Mouse (Mus musculus) telencephalon, adult 2 months (tissue): ENCODE measurements around the gene Anks6.

Experiments
- DNase-seq: peaks from one replicate; pipeline ENCODE4 v3.0.0-alpha.2; 2011; ENCODE audit warnings: low read depth, low spot score

The Anks6 gene

GRCm38 (mm10) chr4:47046974-47047373, 10.3 kb downstream of the Anks6 start:
- DNase-seq, result no peak

- no peak for DNase-seq
These were observed 13.4 kb downstream of the Anks6 start for GRCm38 (mm10) chr4:47043866-47044265.

- no peak for DNase-seq
These were observed 17.6 kb downstream of the Anks6 start for GRCm38 (mm10) chr4:47039586-47039985.

- peak; percentile 67 for DNase-seq
These were observed 19.9 kb downstream of the Anks6 start for GRCm38 (mm10) chr4:47037321-47037657.

DNA sequence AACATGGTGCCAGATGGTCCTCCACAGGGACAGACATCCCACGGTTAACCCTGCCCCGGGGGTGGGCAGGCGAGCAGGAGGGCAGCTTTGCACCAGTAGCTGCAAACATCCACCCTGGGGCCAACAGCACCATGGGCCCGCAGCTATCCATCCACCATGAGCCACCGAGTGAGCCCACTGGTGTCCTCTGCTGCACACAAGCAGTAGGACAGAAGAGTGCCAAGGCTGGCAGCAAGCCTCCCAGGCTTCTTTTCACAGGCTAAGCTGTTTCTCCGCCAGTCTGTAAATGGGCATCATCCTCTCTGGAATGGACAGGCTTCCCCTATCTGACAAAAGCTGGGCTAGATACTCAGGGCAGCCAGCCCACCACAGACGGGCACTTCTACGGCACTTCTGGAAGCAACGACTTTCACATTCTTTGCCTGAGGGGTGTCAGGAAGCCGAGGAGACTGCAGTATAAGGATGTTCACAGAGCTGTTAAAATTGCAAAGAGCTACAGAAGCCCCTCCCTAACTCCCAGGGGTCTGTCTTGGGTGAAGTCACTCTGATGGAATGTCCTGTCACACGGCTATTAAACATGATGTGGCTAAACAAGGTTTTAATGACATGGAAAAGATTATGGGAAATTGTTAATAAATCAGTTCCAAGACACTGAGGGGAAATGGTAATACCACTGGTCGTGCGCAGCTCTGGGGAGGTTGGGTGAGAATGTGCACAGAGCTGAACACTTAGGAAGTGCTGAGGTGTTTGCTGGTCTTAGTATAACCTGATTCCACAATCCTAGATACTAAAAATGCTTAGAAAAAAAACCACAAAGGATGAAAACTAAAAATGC, 20.5 kb downstream of the Anks6 start:
- no peak for DNase-seq

DNA sequence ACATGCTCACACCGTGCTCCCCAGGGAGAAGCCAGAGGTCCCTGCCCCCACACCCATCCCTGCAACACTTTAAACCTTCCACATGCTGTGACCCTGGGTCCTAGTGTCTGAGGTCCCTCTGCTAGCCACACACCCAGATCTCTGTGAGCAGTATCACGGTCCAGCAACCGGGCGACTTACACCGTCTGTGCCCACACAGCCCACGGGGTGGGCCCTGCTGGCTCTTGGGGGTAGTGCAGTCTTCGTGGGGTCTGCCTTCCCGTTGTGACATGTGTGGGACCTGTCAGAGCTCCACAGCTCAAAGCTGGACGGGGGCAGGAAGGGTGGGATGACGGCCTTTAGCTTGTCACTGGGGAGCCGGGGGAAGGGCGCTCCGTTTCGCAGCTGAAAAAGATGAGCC, 21.7 kb downstream of the Anks6 start:
- no peak for DNase-seq

GRCm38 (mm10) chr4:47032171-47032570, 25.1 kb downstream of the Anks6 start:
- DNase-seq, result no peak

- no peak for DNase-seq
These were observed 28.4 kb downstream of the Anks6 start for GRCm38 (mm10) chr4:47028791-47029190.

DNA sequence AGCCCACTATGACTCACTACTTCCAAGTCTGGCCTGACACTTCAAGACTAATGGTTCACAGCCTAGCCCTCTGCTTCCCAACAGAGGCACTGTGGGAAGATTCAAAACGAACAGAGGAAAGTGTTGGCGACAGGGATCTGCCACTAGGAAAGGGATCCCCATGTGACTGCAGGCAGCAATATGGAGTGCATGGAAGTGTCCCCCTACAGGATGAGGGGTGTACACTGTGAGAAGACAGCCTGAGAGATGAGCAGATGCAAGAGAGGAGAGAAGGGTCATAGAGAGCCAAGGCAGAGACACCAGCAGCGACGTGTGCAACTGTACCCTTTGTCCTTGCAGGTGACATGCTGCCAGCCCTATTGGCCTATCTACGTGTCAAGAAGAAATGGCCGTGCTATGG, 33.3 kb downstream of the Anks6 start:
- no peak for DNase-seq

GRCm38 (mm10) chr4:47022804-47023603, 34.2 kb downstream of the Anks6 start:
- DNase-seq, result no peak

DNA sequence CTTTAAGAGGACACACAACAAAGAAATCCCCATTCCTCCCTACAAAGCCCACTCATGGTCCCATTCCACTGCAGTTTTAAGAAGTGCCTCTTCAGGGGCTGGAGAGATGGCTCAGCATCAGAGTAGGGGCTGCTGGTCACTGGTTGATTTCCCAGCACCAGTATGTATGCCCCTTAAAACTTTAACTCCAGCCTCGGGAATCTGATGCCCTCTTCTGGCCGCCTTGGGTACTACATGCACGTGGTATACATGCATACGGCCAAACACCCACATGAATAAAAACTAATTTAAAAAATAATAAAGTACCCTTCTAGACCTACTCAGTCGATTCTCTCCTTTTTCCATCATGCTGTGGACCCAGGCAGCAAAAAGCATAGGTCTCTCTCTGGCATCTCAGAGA, 36.7 kb downstream of the Anks6 start:
- DNase-seq, result no peak

GRCm38 (mm10) chr4:47015156-47015555, 42.1 kb downstream of the Anks6 start:
- DNase-seq, result no peak

- no peak for DNase-seq
These were observed 44.8 kb downstream of the Anks6 start for GRCm38 (mm10) chr4:47012476-47012875.

GRCm38 (mm10) chr4:47010400-47011231, 46.6 kb downstream of the Anks6 start:
- peak; percentile 88 for DNase-seq

DNA sequence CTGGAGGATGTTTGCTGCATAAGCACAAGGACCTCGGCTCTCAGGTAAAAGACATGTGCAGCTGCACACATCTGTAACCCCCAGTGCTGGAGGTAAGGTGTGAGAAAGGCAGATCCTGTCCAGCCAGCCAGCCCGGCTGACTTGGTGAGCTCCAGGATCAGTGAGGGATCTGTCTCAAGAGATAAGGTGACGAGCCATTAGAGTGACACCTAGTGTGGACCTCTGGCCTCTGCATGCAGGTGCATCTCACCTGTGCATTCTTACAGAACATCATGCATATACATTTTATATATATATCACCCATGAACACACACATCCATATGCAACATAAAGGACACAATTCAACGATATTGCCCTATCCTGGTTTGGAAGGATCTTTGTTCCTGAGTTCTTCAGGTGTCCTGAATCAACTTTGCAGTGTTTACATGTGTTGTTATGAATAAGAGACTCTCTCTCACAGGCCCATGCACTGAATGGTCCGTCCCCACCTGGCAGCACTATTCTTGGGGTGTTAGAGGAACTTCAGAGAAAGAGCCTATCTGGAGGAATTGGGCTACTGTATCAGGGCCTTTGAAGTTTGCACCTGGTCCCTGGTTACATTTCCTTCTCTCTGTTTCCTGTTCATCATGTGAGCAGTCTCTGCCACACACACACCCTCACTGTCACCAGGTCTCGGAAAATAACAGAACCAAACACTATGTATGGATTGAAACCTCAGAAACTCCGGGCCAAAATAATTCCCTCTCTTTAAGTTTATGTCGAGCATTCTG, 56.4 kb downstream of the Anks6 start:
- no peak for DNase-seq

GRCm38 (mm10) chr4:46997969-46998368, 59.3 kb downstream of the Anks6 start:
- no peak for DNase-seq

DNA sequence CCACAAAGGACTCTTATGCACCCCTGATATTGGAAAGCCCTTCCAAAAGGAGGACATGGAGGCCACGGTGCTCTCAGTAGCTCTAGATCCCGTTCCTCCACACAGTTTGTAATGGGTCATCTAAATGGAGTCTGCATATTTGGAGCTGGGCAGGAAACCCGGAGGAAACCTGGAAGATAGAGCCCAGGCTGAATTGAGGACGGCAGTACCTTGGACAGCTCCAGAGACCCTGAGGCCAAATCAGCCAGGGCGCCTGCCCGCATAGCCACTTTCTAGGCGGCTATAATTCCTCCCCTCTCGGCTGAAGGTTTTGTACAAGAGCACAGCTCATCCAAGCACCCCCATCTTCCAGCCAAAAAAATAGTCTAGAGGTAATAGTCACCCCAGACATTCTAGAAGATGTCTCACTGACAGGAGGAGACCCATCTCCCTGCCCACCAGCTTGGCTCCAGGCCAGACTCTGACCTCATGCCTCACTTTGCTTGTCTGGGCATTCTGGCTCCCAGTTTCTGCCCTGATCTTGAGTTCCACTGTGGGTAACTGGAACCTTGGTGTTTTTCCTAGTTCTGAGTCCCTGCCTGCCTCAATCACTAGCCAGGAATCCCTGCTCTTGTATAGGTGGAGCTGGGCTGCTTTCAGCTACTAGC, 64.3 kb downstream of the Anks6 start:
- DNase-seq, result no peak

DNA sequence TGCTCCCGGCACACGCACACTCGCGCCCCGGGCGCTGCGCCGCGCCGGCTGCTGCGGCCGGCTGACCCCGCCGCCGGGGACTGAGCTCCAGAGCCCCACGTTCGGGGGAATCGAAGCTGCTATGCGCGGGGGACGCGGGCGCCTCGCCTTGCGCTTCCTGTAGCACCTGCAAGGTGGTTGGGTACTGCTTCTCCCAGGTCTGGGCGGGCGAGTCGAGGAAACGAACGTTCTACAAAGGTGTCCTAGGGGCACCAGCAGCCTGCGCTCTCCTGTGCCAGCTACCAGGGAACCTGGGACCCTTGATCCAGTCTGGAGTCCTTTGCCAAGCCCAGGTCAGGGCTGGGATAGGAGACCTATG, 65.3 kb downstream of the Anks6 start:
- DNase-seq, result no peak

DNA sequence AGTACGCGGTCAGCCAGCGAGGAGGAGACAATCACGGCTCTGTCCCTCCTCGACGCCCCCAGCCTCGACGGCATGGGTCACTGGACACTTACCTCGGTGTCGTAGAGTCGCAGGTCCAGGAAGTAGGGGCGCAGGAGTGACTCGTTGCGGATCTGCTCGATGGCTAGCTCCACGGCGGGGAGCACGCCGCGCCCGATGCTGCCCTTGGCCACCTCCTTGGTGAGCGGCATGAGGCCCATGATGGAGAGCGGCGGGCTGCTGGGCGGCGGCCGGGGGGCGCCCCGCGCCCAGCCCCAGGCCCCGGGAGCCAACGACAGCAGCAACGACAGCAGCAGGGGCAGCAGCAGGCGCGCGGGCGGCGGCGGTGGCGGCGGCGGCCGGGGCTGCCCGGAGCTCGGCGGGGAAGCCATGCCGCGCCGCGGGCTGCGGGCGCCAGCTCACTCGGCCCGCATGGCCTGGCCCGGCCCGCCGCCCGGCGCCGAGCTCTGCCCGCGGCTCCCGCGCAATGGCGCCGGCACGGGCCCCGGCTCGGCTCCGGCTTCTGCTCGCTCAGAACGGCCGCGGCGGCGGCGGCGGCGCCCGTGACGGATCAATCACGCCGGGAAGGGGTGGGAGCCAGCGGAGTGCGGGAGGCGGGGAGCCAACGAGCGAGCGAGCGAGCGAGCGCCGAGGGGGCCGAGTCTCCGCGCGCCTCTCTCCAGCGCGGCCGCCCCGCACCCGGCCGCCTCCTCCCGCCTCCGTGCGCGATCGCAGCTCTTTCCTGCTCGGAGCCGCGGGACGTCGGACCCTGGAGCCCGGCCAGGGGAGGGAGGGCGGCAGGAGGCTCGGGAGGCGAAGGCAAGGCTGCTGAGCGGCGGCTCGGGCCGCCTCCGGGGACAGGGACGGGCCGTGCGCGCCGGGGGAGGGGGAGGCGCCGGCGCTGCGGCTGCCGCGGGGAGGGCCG, 65.9 kb downstream of the Anks6 start, which contains the start of gene Gabbr2:
TSS of gene Gabbr2 (minus strand) at position 858 of the 943 bp plus-strand sequence.
- no peak for DNase-seq
